ENCODE assay signal across 11 mouse cellular contexts in genomic region chr17:31828118-31828517, GRCm38 (mm10). TPM values are rescaled to one million over a fixed set of nuclear protein-coding genes. Genes with fewer than 3 reads are reported as not detected.
DNase-seq lines count a peak whose midpoint lies in the region; ATAC-seq lines count a peak whose summit lies in the region.
"Had no signal": no experiment of that assay in that cellular context is flagged by ENCODE, and none has a peak within 500 bp of the region (broad histone marks: within the 10 kb centered on the region; RNA-seq: fewer than 3 reads in every experiment).

No protein-coding gene starts in this region.

- WGBS in hindbrain, embryonic 10.5 days = 64% methylated on average over 5 of the region's 5 CpGs
- 77% methylated on average over 5 of the region's 5 CpGs for WGBS in hindbrain, embryonic 14.5 days

- no peak for DNase-seq in hindbrain, embryonic 10.5 days (ENCODE audit: low spot score)
- DNase-seq in hindbrain, embryonic 14.5 days (ENCODE audit: low spot score) = no peak
- peak; percentile 65 to 67 for DNase-seq in heart, postnatal 10 days
- peak; percentile 44 to 72 for DNase-seq in kidney, postnatal 25 days
- DNase-seq in cerebellum, adult 18-20 months = no peak
- no peak for DNase-seq in layer of hippocampus, postnatal 25 days (ENCODE audit: extremely low spot score in 1 of 2, low spot score in 1 of 2)
- DNase-seq: cerebellum, postnatal 36 days had no signal

- intact Hi-C loops in heart, postnatal 10 days (cut with DNase I) = no loop called here

- ATAC-seq in hindbrain, embryonic 14.5 days (ENCODE audit: low FRiP score) = no peak
- ATAC-seq in megakaryocyte-erythroid progenitor cell, adult 5-6 weeks (replicated peaks; ENCODE audit: low FRiP score, low TSS enrichment, poor library complexity, severe bottlenecking) = no peak
- ATAC-seq: inflammation-experienced regulatory T-cells, adult 6 months had no signal

- no peak overlapping the region for H3K4me3 ChIP-seq in hindbrain, embryonic 10.5 days
- H3K4me3 ChIP-seq in hindbrain, embryonic 14.5 days (replicated peaks; ENCODE audit: low read length) = no peak overlapping the region
- no peak overlapping the region for H3K4me3 ChIP-seq in brown adipose tissue, adult 24 weeks (ENCODE audit: insufficient read depth, low read depth, low read length)

- peak overlapping the region; percentile 47 for H3K27ac ChIP-seq in hindbrain, embryonic 10.5 days
- H3K27ac ChIP-seq in hindbrain, embryonic 14.5 days = no peak overlapping the region
- peak overlapping the region; percentile 69 for H3K27ac ChIP-seq in brown adipose tissue, adult 24 weeks (replicated peaks; ENCODE audit: low read depth, low read length)
- H3K27ac ChIP-seq: liver, embryonic 14.5 days had no signal

- peaks cover 30% of the 10 kb centered on the region for H3K4me1 ChIP-seq in hindbrain, embryonic 10.5 days (replicated peaks)
- peaks cover 7% of the 10 kb centered on the region for H3K4me1 ChIP-seq in hindbrain, embryonic 14.5 days (replicated peaks; ENCODE audit: control insufficient read depth, insufficient read depth, low read length)
- H3K4me1 ChIP-seq in brown adipose tissue, adult 24 weeks (ENCODE audit: control insufficient read depth, insufficient read depth, insufficient read length, low read length) = peaks cover 35% of the 10 kb centered on the region

- H3K9ac ChIP-seq in hindbrain, embryonic 14.5 days = no peak overlapping the region
- H3K9ac ChIP-seq: liver, embryonic 14.5 days had no signal

- no peak overlapping the region for H3K4me2 ChIP-seq in hindbrain, embryonic 14.5 days (replicated peaks)

- no peaks in the 10 kb centered on the region for H3K9me3 ChIP-seq in hindbrain, embryonic 10.5 days
- no peaks in the 10 kb centered on the region for H3K9me3 ChIP-seq in hindbrain, embryonic 14.5 days (ENCODE audit: control insufficient read depth, low read length)

- no peaks in the 10 kb centered on the region for H3K27me3 ChIP-seq in hindbrain, embryonic 10.5 days (ENCODE audit: insufficient read depth, poor library complexity, severe bottlenecking)
- no peaks in the 10 kb centered on the region for H3K27me3 ChIP-seq in hindbrain, embryonic 14.5 days (ENCODE audit: control insufficient read depth, insufficient read depth, low read length)

- H3K36me3 ChIP-seq in hindbrain, embryonic 10.5 days = no peaks in the 10 kb centered on the region
- H3K36me3 ChIP-seq in hindbrain, embryonic 14.5 days (replicated peaks; ENCODE audit: control insufficient read depth, insufficient read depth) = no peaks in the 10 kb centered on the region

RNA-seq across cellular contexts. Expression of gene Sik1, which starts 27.5 kb away (rescaled TPM):
- polyA plus RNA-seq in hindbrain, embryonic 10.5 days (2016; fragmentation: Nextera tagmentation; extraction: Ambion mirVana) = 14.0 and 14.3 TPM in 2 replicates
- polyA plus RNA-seq in hindbrain, embryonic 14.5 days (2014; fragmentation: Nextera tagmentation; extraction: Ambion mirVana) = 17.0 and 20.5 TPM in 2 replicates
- polyA plus RNA-seq in brown adipose tissue, adult 24 weeks (2012; ENCODE audit: insufficient read depth, insufficient read length, missing spikeins) = 9.6 and 39.2 TPM in 2 replicates
- 10 to 100 TPM; 33.6 to 45.9 TPM for total RNA-seq in heart, postnatal 10 days (2021)
- total RNA-seq in megakaryocyte-erythroid progenitor cell, adult 5-6 weeks (2014; fragmentation: Nextera tagmentation) = 4.1 and 10.3 TPM in 2 replicates
- total RNA-seq in megakaryocyte-erythroid progenitor cell, adult 5-6 weeks (2017) = 9.6 and 14.4 TPM in 2 replicates
- total RNA-seq in layer of hippocampus, postnatal 25 days (2021) = 10 to 100 TPM; 11.7 to 14.6 TPM

Comparison
In these comparisons a context has a peak if more than half of its experiments do, and no peak if none do; other contexts are left out.
1. DNase-seq: peak in heart, postnatal 10 days (2 of 2) and kidney, postnatal 25 days (2 of 2); none in hindbrain, embryonic 10.5 days (single experiment), hindbrain, embryonic 14.5 days (single experiment), cerebellum, adult 18-20 months (0 of 2) and layer of hippocampus, postnatal 25 days (0 of 2).